ENCODE assay signal across 11 mouse cellular contexts in the genomic region with DNA sequence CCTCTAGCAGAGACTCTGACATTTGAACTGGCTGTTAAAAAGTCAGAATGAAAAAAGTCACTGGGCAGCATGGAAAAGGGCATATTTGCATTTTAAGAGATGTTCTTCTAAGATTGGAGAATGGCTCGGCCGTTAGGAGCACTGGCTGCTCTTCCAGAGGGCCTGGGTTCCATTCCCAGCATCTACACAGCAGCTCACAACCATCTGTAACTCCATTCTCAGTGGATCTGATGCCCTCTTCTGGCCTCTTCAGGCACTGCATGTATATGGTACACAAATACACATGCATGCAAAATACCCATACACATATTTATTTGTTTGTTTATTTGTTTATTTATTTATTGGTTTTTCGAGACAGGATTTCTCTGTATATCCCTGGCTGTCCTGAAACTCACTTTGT. TPM values are rescaled to one million over a fixed set of nuclear protein-coding genes. Genes with fewer than 3 reads are reported as not detected.
A peak's percentile ranks its signal among the peaks of the same experiment; 100 is the strongest.
DNase-seq lines count a peak whose midpoint lies in the region; TF ChIP-seq lines count a peak whose summit lies in the region.
"Had no signal": no experiment of that assay in that cellular context is flagged by ENCODE, and none has a peak within 500 bp of the region (broad histone marks: within the 10 kb centered on the region; RNA-seq: fewer than 3 reads in every experiment).

No protein-coding gene starts in this region.

- no peak overlapping the region for H3K27ac ChIP-seq in kidney, adult 2 months (ENCODE audit: insufficient read depth, low read depth, low read length)
- peak overlapping the region; percentile 75 for H3K27ac ChIP-seq in MEL (ENCODE audit: control insufficient read depth, low read depth, low read length)
- no peak overlapping the region for H3K27ac ChIP-seq in cortical plate, adult 2 months (ENCODE audit: insufficient read depth, low read length)
- H3K27ac ChIP-seq: hindbrain, embryonic 13.5 days; midbrain, embryonic 12.5 days had no signal

- peak; percentile 44 for TF ChIP-seq CTCF in kidney, adult 2 months (conservative IDR thresholded peaks at IDR 0.05; ENCODE audit: insufficient read depth, insufficient read length, low read depth, low read length)
- peak; percentile 60 to 77 (median 68) for TF ChIP-seq CTCF in MEL (IDR thresholded peaks at IDR 0.05 in 2 of 3, conservative IDR thresholded peaks at IDR 0.05 in 1 of 3; ENCODE audit: control insufficient read depth in 1 of 3, insufficient read depth in 1 of 3, low read depth in 2 of 3, low read length in 3 of 3, poor library complexity in 1 of 3, severe bottlenecking in 1 of 3)
- TF ChIP-seq CTCF in cortical plate, adult 2 months (IDR thresholded peaks at IDR 0.05; ENCODE audit: extremely low read depth, insufficient read depth, low read length): peak; percentile 25; the same call in 1 of the 2 replicates

- 86% methylated on average over 3 of the region's 3 CpGs for WGBS in kidney, adult 2 months

- no peak for TF ChIP-seq EP300 in MEL (IDR thresholded peaks at IDR 0.05; ENCODE audit: low read depth in 1 of 2, low read length in 2 of 2)

- H3K9me3 ChIP-seq in MEL (replicated peaks; ENCODE audit: insufficient read depth, low read length): no peaks in the 10 kb centered on the region
- H3K9me3 ChIP-seq: hindbrain, embryonic 13.5 days; midbrain, embryonic 12.5 days had no signal

- H3K27me3 ChIP-seq in kidney, adult 2 months (replicated peaks; ENCODE audit: control insufficient read depth, insufficient read depth, low read length): no peaks in the 10 kb centered on the region
- no peaks in the 10 kb centered on the region for H3K27me3 ChIP-seq in MEL (ENCODE audit: control insufficient read depth in 1 of 2, insufficient read depth in 2 of 2, low read length in 2 of 2)
- H3K27me3 ChIP-seq: midbrain, embryonic 12.5 days had no signal

- DNase-seq in kidney, adult 2 months: peak; percentile 50
- DNase-seq in kidney, adult 11 months: no peak
- peak; percentile 82 for DNase-seq in MEL (ENCODE audit: low read depth, low spot score)
- peak; percentile 43 for DNase-seq in retina, postnatal 1 day
- no peak for DNase-seq in right cerebral cortex, adult 2 months (ENCODE audit: low spot score in 2 of 2)
- no peak for DNase-seq in urinary bladder, adult 2 months (ENCODE audit: low spot score)
- DNase-seq in frontal cortex, postnatal 10 days (ENCODE audit: low spot score in 2 of 2): no peak

- H3K4me1 ChIP-seq in kidney, adult 2 months (ENCODE audit: control insufficient read depth, insufficient read depth, low read length): peaks cover 8% of the 10 kb centered on the region; the same call in 1 of the 2 replicates
- H3K4me1 ChIP-seq in MEL (ENCODE audit: control insufficient read depth in 1 of 2, insufficient read depth in 2 of 2, low read length in 2 of 2): peaks cover 0 to 8% of the 10 kb centered on the region in 2 experiments; a peak in 1 of 4 replicates
- H3K4me1 ChIP-seq in cortical plate, adult 2 months (ENCODE audit: control insufficient read depth, insufficient read depth, low read length): peaks cover 7% of the 10 kb centered on the region

- peak; percentile 78 for TF ChIP-seq RAD21 in MEL (IDR thresholded peaks at IDR 0.05; ENCODE audit: low read depth, low read length)

- no peaks in the 10 kb centered on the region for H3K36me3 ChIP-seq in kidney, adult 2 months (ENCODE audit: control insufficient read depth, insufficient read depth, low read length)
- H3K36me3 ChIP-seq in MEL (ENCODE audit: control insufficient read depth in 1 of 2, insufficient read depth in 2 of 2, low read length in 2 of 2): peaks cover 0 to 6% of the 10 kb centered on the region in 2 experiments; a peak in 1 of 4 replicates
- H3K36me3 ChIP-seq: midbrain, embryonic 12.5 days had no signal

- no peak overlapping the region for H3K9ac ChIP-seq in MEL (ENCODE audit: control insufficient read depth, low read depth, low read length, poor library complexity, severe bottlenecking)
- H3K9ac ChIP-seq: hindbrain, embryonic 13.5 days; midbrain, embryonic 12.5 days had no signal

- H3K4me3 ChIP-seq in kidney, adult 2 months (ENCODE audit: insufficient read depth, low read depth, low read length): no peak overlapping the region
- H3K4me3 ChIP-seq in MEL (ENCODE audit: control insufficient read depth in 1 of 2, insufficient read depth in 1 of 2, low read depth in 2 of 2, low read length in 2 of 2): no peak overlapping the region
- no peak overlapping the region for H3K4me3 ChIP-seq in cortical plate, adult 2 months (ENCODE audit: insufficient read depth, low read length)
- H3K4me3 ChIP-seq: hindbrain, embryonic 13.5 days; midbrain, embryonic 12.5 days had no signal

- H3K79me2 ChIP-seq in MEL (ENCODE audit: control insufficient read depth, insufficient read depth, low read length, poor library complexity): no peaks in the 10 kb centered on the region; the same call in 1 of the 2 replicates

- no peak for TF ChIP-seq POLR2A in kidney, adult 2 months (IDR thresholded peaks at IDR 0.05; ENCODE audit: low read depth, low read length)
- no peak for TF ChIP-seq POLR2A in MEL (IDR thresholded peaks at IDR 0.05; ENCODE audit: control insufficient read depth in 1 of 2, insufficient read depth in 1 of 2, low read depth in 1 of 2, low read length in 2 of 2, poor library complexity in 1 of 2)
- no peak for TF ChIP-seq POLR2A in cortical plate, adult 2 months (IDR thresholded peaks at IDR 0.05; ENCODE audit: extremely low read depth, insufficient read depth, low read length)

TF ChIP-seq in MEL, 35 proteins besides CTCF, POLR2A, EP300 and RAD21:
- TF ChIP-seq SMC3 (IDR thresholded peaks at IDR 0.05; ENCODE audit: low read depth, low read length): peak; percentile 85
- TF ChIP-seq USF1 (IDR thresholded peaks at IDR 0.05; ENCODE audit: low read depth, low read length): no peak
- TF ChIP-seq ZC3H11A (IDR thresholded peaks at IDR 0.05; ENCODE audit: low read depth, low read length): peak; percentile 79
- 0 out of 2 replicates have a peak, but pooled peaks have one; percentile 14 for TF ChIP-seq SIN3A (IDR thresholded peaks at IDR 0.05; ENCODE audit: low read length)
- 0 out of 2 replicates have a peak, but pooled peaks have one; percentile 25 for TF ChIP-seq TBP (IDR thresholded peaks at IDR 0.05; ENCODE audit: low read depth, low read length)
TF ChIP-seq in MEL: peak in this region for 4.

RNA-seq across cellular contexts. Expression of a gene that starts 0.7 kb away (rescaled TPM):
- polyA plus RNA-seq in kidney, adult 2 months (2012; rRNA removed): 15.2 and 17.4 TPM in 2 replicates
- total RNA-seq in MEL (2012; rRNA removed): 1.2 and 1.5 TPM in 2 replicates
- polyA plus RNA-seq in MEL (2012; ENCODE audit: insufficient read depth in 1 of 2, insufficient read length in 2 of 2, low read depth in 1 of 2, low replicate concordance in 2 of 2, missing spikeins in 1 of 2): 1 to 10 TPM in 1 of 2 experiments, not detected in 1; 7.0 TPM
- 7.0 and 8.0 TPM in 2 replicates for polyA plus RNA-seq in cortical plate, adult 2 months (2012; rRNA removed)
- 9.6 and 13.0 TPM in 2 replicates for polyA plus RNA-seq in urinary bladder, adult 2 months (2012; rRNA removed)

RNA-seq across cellular contexts. Expression of a gene that starts 17.8 kb away (rescaled TPM):
- polyA plus RNA-seq in kidney, adult 2 months (2012; rRNA removed): 58.0 and 62.5 TPM in 2 replicates
- total RNA-seq in MEL (2012; rRNA removed): not detected in 2 replicates
- polyA plus RNA-seq in MEL (2012; ENCODE audit: insufficient read depth in 1 of 2, insufficient read length in 2 of 2, low read depth in 1 of 2, low replicate concordance in 2 of 2, missing spikeins in 1 of 2): under 1 TPM in 1 of 2 experiments, not detected in 1; 0.06 TPM
- 0.40 and 0.71 TPM in 2 replicates for polyA plus RNA-seq in cortical plate, adult 2 months (2012; rRNA removed)
- 0.21 and 0.24 TPM in 2 replicates for polyA plus RNA-seq in urinary bladder, adult 2 months (2012; rRNA removed)
- polyA plus RNA-seq: embryonic facial prominence, embryonic 11.5 days had no signal

RNA-seq across cellular contexts. Expression of a gene that starts 19.3 kb away (rescaled TPM):
- 0.45 and 1.2 TPM in 2 replicates for polyA plus RNA-seq in kidney, adult 2 months (2012; rRNA removed)
- total RNA-seq in MEL (2012; rRNA removed): 2.5 and 4.1 TPM in 2 replicates
- 10 to 100 TPM in 1 of 2 experiments, not detected in 1; 17.1 TPM for polyA plus RNA-seq in MEL (2012; ENCODE audit: insufficient read depth in 1 of 2, insufficient read length in 2 of 2, low read depth in 1 of 2, low replicate concordance in 2 of 2, missing spikeins in 1 of 2)
- 86.3 and 91.1 TPM in 2 replicates for polyA plus RNA-seq in cortical plate, adult 2 months (2012; rRNA removed)
- polyA plus RNA-seq in urinary bladder, adult 2 months (2012; rRNA removed): 7.6 and 8.9 TPM in 2 replicates

RNA-seq across cellular contexts. Expression of a gene that starts 28.6 kb away (rescaled TPM):
- not detected in 2 replicates for polyA plus RNA-seq in kidney, adult 2 months (2012; rRNA removed)
- total RNA-seq in MEL (2012; rRNA removed): not detected in 2 replicates
- not detected for polyA plus RNA-seq in MEL (2012; ENCODE audit: insufficient read depth in 1 of 2, insufficient read length in 2 of 2, low read depth in 1 of 2, low replicate concordance in 2 of 2, missing spikeins in 1 of 2)
- polyA plus RNA-seq in cortical plate, adult 2 months (2012; rRNA removed): 1.8 and 4.9 TPM in 2 replicates
- polyA plus RNA-seq in urinary bladder, adult 2 months (2012; rRNA removed): not detected in 2 replicates
- polyA plus RNA-seq: embryonic facial prominence, embryonic 11.5 days; hindbrain, embryonic 13.5 days; midbrain, embryonic 12.5 days had no signal

RNA-seq across cellular contexts. Expression of a gene that starts 35.2 kb away (rescaled TPM):
- polyA plus RNA-seq in kidney, adult 2 months (2012; rRNA removed): 6.6 and 8.1 TPM in 2 replicates
- 9.1 and 14.9 TPM in 2 replicates for total RNA-seq in MEL (2012; rRNA removed)
- polyA plus RNA-seq in MEL (2012; ENCODE audit: insufficient read depth in 1 of 2, insufficient read length in 2 of 2, low read depth in 1 of 2, low replicate concordance in 2 of 2, missing spikeins in 1 of 2): 10 to 100 TPM; 36.8 to 41.1 TPM
- 18.2 and 22.8 TPM in 2 replicates for polyA plus RNA-seq in cortical plate, adult 2 months (2012; rRNA removed)
- 14.9 and 16.0 TPM in 2 replicates for polyA plus RNA-seq in urinary bladder, adult 2 months (2012; rRNA removed)

Comparison
In these comparisons a context has a peak if more than half of its experiments do, and no peak if none do; other contexts are left out.
1. DNase-seq: peak in kidney, adult 2 months (single experiment), MEL (single experiment) and retina, postnatal 1 day (single experiment); none in kidney, adult 11 months (single experiment), right cerebral cortex, adult 2 months (0 of 2), urinary bladder, adult 2 months (single experiment) and frontal cortex, postnatal 10 days (0 of 2).
2. RNA of a gene that starts 17.8 kb away (polyA plus RNA-seq): 58.0 to 62.5 TPM in kidney, adult 2 months; 0.40 to 0.71 TPM in cortical plate, adult 2 months, 0.21 to 0.24 TPM in urinary bladder, adult 2 months and 0.06 TPM in MEL; every median in the first group is over 10 times any median in the second.
3. Peak in every context shown above with its lines, with median percentiles within 50 percentile points of each other: CTCF ChIP-seq.